Mouse (Mus musculus) forebrain, embryonic 15.5 days (tissue): ENCODE data around the gene Cachd1. TPM values are rescaled to one million over a fixed set of nuclear protein-coding genes. Genes with fewer than 3 reads are reported as not detected.

Experiments
- ATAC-seq: fragments of 200-750 bp; cut with Nextera tagmentation; replicated peaks from 2 replicates; pipeline ENCODE4 v1.8.0; 2017; ENCODE audit warnings: mild to moderate bottlenecking, moderate TSS enrichment, moderate library complexity
- H3K27ac ChIP-seq: fragments of 300-500 bp; sonication (generic); replicated peaks from 2 replicates; pipeline ENCODE4 v1.5.1; 2015; ENCODE audit warnings: mild to moderate bottlenecking, inconsistent platforms
- H3K27me3 ChIP-seq: fragments of 300-500 bp; sonication (generic); 2 replicates; pipeline ENCODE4 v1.6.1; 2015; ENCODE audit warnings: inconsistent platforms
- H3K36me3 ChIP-seq: fragments of 300-500 bp; sonication (generic); 2 replicates; pipeline ENCODE4 v1.6.1; 2015; ENCODE audit warnings: mild to moderate bottlenecking, inconsistent platforms
- H3K4me1 ChIP-seq: fragments of 300-500 bp; sonication (generic); 2 replicates; pipeline ENCODE4 v1.6.1; 2015; ENCODE audit warnings: inconsistent platforms
- H3K4me2 ChIP-seq: fragments of 300-500 bp; sonication (generic); replicated peaks from 2 replicates; pipeline ENCODE4 v1.6.1; 2015; ENCODE audit warnings: mild to moderate bottlenecking, inconsistent platforms
- H3K4me3 ChIP-seq: fragments of 300-500 bp; sonication (generic); 2 replicates; pipeline ENCODE4 v1.5.1; 2015; ENCODE audit warnings: mild to moderate bottlenecking, inconsistent platforms
- H3K9ac ChIP-seq: fragments of 300-500 bp; sonication (generic); replicated peaks from 2 replicates; pipeline ENCODE4 v1.6.1; 2015; ENCODE audit warnings: mild to moderate bottlenecking, inconsistent platforms
- H3K9me3 ChIP-seq: fragments of 300-500 bp; sonication (generic); 2 replicates; pipeline ENCODE4 v1.6.1; 2016; ENCODE audit warnings: inconsistent platforms
- whole genome bisulfite sequencing: fragments of 180-500 bp; shearing (Covaris S2); methylation state at CpG from one replicate; pipeline ENCODE4 v1.1.7; 2015; ENCODE audit warnings: mixed read lengths; 5-methylcytosine and 5-hydroxymethylcytosine counted together
- polyA plus RNA-seq: library from polyadenylated mRNA; unstranded; fragments of >200 nt; fragmentation: Nextera tagmentation; extraction: Ambion mirVana; gene quantifications from 2 replicates; pipeline ENCODE4 v1.2.1, GENCODE M21; 2015

Gene Cachd1
- polyA plus RNA-seq, 1 experiment from 2014 or later, result 18.1 TPM

DNA sequence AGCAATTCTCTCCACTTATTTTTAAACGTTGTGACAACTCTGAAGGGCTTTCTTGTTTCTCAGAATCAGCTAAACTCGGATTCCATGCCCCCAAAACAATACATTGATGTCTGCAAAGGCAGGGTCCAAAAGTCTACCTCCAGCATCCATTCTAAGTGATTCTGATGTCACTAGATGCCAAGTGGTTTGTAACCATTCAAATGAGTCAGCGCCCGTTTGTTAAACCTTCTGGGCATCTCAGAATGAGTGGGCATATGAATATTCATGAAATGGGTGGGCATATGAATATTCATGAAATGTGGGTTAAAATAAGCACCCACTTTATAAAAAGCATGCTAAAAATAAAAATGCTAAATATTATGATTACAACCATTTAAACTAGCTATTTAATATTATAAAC lies 137.2 kb downstream of the Cachd1 start:
- H3K4me1 ChIP-seq, result peaks cover 54% of the 10 kb centered on the region
- ATAC-seq, result peak; percentile 75; the same call in 1 of the 2 replicates
- no peak overlapping the region for H3K27ac ChIP-seq
- H3K4me2 ChIP-seq, result no peak overlapping the region
- 16% methylated on average over 4 of the region's 4 CpGs for WGBS
- no peaks in the 10 kb centered on the region for H3K36me3 ChIP-seq
- H3K9ac ChIP-seq, result no peak overlapping the region
- no peak overlapping the region for H3K4me3 ChIP-seq
- no peaks in the 10 kb centered on the region for H3K27me3 ChIP-seq
- H3K9me3 ChIP-seq, result no peaks in the 10 kb centered on the region

DNA sequence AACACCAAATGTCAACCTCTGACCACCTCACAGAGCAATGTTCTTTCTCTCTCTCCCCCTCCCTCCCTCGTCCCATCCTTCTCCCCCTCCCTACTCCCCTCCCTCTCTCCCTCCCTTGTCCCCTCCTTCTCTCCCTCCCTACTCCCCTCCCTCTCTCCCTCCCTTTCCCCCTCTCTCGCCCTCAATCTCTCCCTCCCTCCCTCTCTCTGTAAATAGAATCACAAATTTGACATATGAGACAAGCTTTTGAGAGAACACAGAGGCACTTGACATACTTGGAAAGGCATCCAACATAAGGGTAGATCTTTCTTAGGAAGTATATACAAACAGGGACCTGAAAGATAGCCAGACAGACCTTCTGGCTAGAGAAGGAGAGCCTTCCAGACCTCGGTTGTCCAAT lies 138.1 kb downstream of the Cachd1 start:
- 28% methylated on average over 3 of the region's 3 CpGs for whole genome bisulfite sequencing
- H3K27me3 ChIP-seq, result no peaks in the 10 kb centered on the region
- no peak overlapping the region for H3K9ac ChIP-seq
- no peak overlapping the region for H3K4me3 ChIP-seq
- H3K9me3 ChIP-seq, result no peaks in the 10 kb centered on the region
- H3K27ac ChIP-seq, result peak overlapping the region; percentile 34; the same call in 1 of the 2 replicates
- H3K4me1 ChIP-seq, result peaks cover 46% of the 10 kb centered on the region
- no peaks in the 10 kb centered on the region; the same call in 1 of the 2 replicates for H3K36me3 ChIP-seq
- ATAC-seq, result no peak
- no peak overlapping the region for H3K4me2 ChIP-seq

- Histone ChIP-seq H3K4me1 (peaks cover 40% of the 10 kb centered on the region), H3K4me2 (no peak overlapping the region), H3K36me3 (no peaks in the 10 kb centered on the region; the same call in 1 of the 2 replicates), H3K9ac (no peak overlapping the region), H3K27ac (no peak overlapping the region), H3K9me3 (no peaks in the 10 kb centered on the region), H3K27me3 (no peaks in the 10 kb centered on the region), H3K4me3 (no peak overlapping the region)
- WGBS, result 69% methylated on average over 2 of the region's 2 CpGs
- ATAC-seq, result no peak
Measured at GRCm38 (mm10) chr4:100915093-100915492, 138.6 kb downstream of the Cachd1 start.

- ATAC-seq, result no peak
- Histone ChIP-seq H3K9me3 (no peaks in the 10 kb centered on the region), H3K9ac (no peak overlapping the region), H3K36me3 (no peaks in the 10 kb centered on the region; the same call in 1 of the 2 replicates), H3K4me1 (peaks cover 36% of the 10 kb centered on the region), H3K27ac (no peak overlapping the region), H3K4me2 (no peak overlapping the region), H3K27me3 (no peaks in the 10 kb centered on the region), H3K4me3 (no peak overlapping the region)
- 90% methylated on average over 1 of the region's 1 CpGs for WGBS
Measured at GRCm38 (mm10) chr4:100917511-100917910, 141.0 kb downstream of the Cachd1 start.

- no peak overlapping the region for H3K27ac ChIP-seq
Measured at GRCm38 (mm10) chr4:100920413-100920812, 143.9 kb downstream of the Cachd1 start.

GRCm38 (mm10) chr4:100922816-100923554 lies 146.5 kb downstream of the Cachd1 start:
- H3K9ac ChIP-seq, result no peak overlapping the region
- no peaks in the 10 kb centered on the region for H3K9me3 ChIP-seq
- H3K4me2 ChIP-seq, result no peak overlapping the region
- no peaks in the 10 kb centered on the region for H3K27me3 ChIP-seq
- no peak overlapping the region for H3K27ac ChIP-seq
- peaks cover 13% of the 10 kb centered on the region; the same call in 1 of the 2 replicates for H3K4me1 ChIP-seq
- WGBS, result 77% methylated on average over 11 of the region's 11 CpGs
- H3K36me3 ChIP-seq, result no peaks in the 10 kb centered on the region; the same call in 1 of the 2 replicates
- ATAC-seq, result no peak
- no peak overlapping the region for H3K4me3 ChIP-seq

More at GRCm38 (mm10) chr4:100920413-100920812, 143.9 kb downstream of the Cachd1 start:
- H3K36me3 ChIP-seq, result no peaks in the 10 kb centered on the region; the same call in 1 of the 2 replicates
- no peak overlapping the region for H3K4me2 ChIP-seq
- 0 out of 2 replicates have a peak, but pooled peaks have one; percentile 35 for ATAC-seq
- no peak overlapping the region for H3K4me3 ChIP-seq
- H3K4me1 ChIP-seq, result peaks cover 13% of the 10 kb centered on the region; the same call in 1 of the 2 replicates
- H3K27me3 ChIP-seq, result no peaks in the 10 kb centered on the region
- H3K9ac ChIP-seq, result no peak overlapping the region
- 43% methylated on average over 1 of the region's 1 CpGs for WGBS
- no peaks in the 10 kb centered on the region for H3K9me3 ChIP-seq

DNA sequence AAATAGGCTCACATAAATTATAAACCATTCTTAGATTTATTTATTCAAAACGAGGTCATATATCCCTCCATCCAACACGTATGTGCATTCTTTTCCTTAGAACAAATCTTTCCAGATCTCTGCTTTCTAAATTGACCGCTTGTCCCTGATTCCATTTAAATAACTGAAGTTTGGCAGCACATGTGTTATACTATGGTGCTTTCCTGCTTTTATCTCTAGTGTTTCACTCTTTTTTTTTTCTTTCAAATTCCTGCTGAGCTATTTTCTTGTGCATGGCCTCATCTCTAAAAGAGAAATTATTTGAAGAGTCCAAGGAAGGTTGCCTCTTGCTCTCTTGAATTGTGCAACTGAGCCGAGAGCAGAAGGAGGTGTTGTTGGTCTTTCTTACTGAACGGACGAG lies 147.1 kb downstream of the Cachd1 start:
- Histone ChIP-seq H3K9me3 (no peaks in the 10 kb centered on the region), H3K36me3 (no peaks in the 10 kb centered on the region; the same call in 1 of the 2 replicates), H3K4me2 (no peak overlapping the region), H3K27ac (no peak overlapping the region), H3K4me1 (peaks cover 13% of the 10 kb centered on the region; the same call in 1 of the 2 replicates), H3K4me3 (no peak overlapping the region), H3K27me3 (no peaks in the 10 kb centered on the region), H3K9ac (no peak overlapping the region)
- 73% methylated on average over 6 of the region's 6 CpGs for WGBS
- ATAC-seq, result no peak

- no peaks in the 10 kb centered on the region for H3K36me3 ChIP-seq
- H3K4me3 ChIP-seq, result no peak overlapping the region
- no peak for ATAC-seq
- no peak overlapping the region for H3K4me2 ChIP-seq
- no peak overlapping the region for H3K27ac ChIP-seq
- H3K4me1 ChIP-seq, result peaks cover 13% of the 10 kb centered on the region; the same call in 1 of the 2 replicates
- no peak overlapping the region for H3K9ac ChIP-seq
- no peaks in the 10 kb centered on the region for H3K27me3 ChIP-seq
- H3K9me3 ChIP-seq, result no peaks in the 10 kb centered on the region
- WGBS, result 87% methylated on average over 4 of the region's 4 CpGs
Measured at GRCm38 (mm10) chr4:100924276-100924675, 147.8 kb downstream of the Cachd1 start.

DNA sequence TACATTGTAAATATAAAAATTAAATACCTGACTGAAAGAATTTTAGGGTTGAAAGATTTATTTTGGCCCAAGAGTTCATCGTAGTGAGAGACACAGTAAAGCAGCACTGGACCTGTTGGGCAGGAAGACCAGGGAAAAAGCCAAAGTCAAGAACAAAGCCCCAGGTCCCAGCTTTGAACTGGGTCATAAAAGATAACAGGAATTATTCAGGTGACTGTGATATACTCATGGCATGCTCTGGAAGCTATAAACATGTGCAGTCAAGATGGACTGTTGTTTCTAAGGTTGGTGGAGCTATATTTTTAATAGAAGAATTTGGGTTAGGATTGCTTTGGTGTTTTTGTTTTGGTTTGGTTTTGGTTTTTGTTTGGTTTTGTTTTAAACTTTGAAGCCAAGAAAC lies 148.7 kb downstream of the Cachd1 start:
- 89% methylated on average over 1 of the region's 1 CpGs for WGBS

DNA sequence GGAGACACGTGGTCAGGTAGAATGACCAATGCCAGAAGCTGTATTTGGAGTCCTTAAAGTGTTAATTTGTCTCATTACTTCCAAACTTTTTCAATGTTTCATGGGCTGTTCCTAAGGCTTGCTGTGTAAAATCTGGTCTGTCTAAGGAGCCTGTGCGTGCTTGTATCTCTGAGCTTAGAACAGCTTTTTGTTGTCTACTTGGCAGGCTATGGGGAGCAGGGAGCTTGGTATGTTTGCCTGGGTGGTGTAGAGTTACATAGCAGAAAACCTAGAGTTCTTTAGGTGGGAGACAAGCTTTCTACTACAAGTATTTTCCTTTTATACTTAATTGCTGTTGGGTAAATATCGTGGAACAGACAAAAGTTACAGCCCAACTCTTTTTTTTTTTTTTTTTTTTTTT lies 150.1 kb downstream of the Cachd1 start:
- H3K9ac ChIP-seq, result no peak overlapping the region
- 80% methylated on average over 3 of the region's 3 CpGs for WGBS
- ATAC-seq, result no peak
- H3K4me2 ChIP-seq, result no peak overlapping the region
- no peak overlapping the region for H3K27ac ChIP-seq
- no peaks in the 10 kb centered on the region for H3K9me3 ChIP-seq
- no peaks in the 10 kb centered on the region for H3K27me3 ChIP-seq
- H3K4me3 ChIP-seq, result no peak overlapping the region
- H3K4me1 ChIP-seq, result no peaks in the 10 kb centered on the region
- H3K36me3 ChIP-seq, result no peaks in the 10 kb centered on the region

More for the DNA sequence above, 148.7 kb downstream of the Cachd1 start:
- ATAC-seq, result no peak
- Histone ChIP-seq H3K36me3 (no peaks in the 10 kb centered on the region), H3K27me3 (no peaks in the 10 kb centered on the region), H3K9me3 (no peaks in the 10 kb centered on the region), H3K4me1 (peaks cover 13% of the 10 kb centered on the region; the same call in 1 of the 2 replicates), H3K9ac (no peak overlapping the region), H3K27ac (no peak overlapping the region), H3K4me2 (no peak overlapping the region), H3K4me3 (no peak overlapping the region)

GRCm38 (mm10) chr4:100927059-100927458 lies 150.6 kb downstream of the Cachd1 start:
- Histone ChIP-seq H3K9me3 (no peaks in the 10 kb centered on the region), H3K4me1 (no peaks in the 10 kb centered on the region), H3K4me3 (no peak overlapping the region), H3K4me2 (no peak overlapping the region), H3K9ac (no peak overlapping the region), H3K27ac (no peak overlapping the region), H3K36me3 (no peaks in the 10 kb centered on the region), H3K27me3 (no peaks in the 10 kb centered on the region)
- no peak for ATAC-seq
- 78% methylated on average over 2 of the region's 2 CpGs for WGBS

DNA sequence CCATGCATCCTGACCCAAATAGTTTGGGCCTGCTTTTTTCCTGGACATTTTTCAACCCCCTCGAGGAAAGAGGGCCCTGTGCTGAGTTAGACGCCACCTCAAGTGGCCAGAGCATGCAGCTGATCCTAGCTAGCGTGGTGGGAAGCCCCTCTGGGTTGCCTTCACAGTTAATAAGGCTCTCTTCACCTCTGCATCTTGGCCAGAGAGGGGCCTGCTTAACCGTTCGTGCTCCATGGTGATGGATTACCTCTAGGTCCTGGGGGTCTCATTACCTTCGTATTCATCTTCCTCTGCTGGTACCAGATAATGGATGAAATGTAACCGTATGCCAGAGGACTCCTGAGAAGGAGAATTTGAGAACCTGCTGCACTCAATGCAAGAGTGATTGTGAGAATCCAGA lies 167.2 kb downstream of the Cachd1 start:
- ATAC-seq, result no peak
- Histone ChIP-seq H3K9me3 (no peaks in the 10 kb centered on the region), H3K4me2 (no peak overlapping the region), H3K4me1 (peaks cover 21% of the 10 kb centered on the region), H3K9ac (no peak overlapping the region), H3K27me3 (no peaks in the 10 kb centered on the region), H3K4me3 (no peak overlapping the region), H3K36me3 (no peaks in the 10 kb centered on the region), H3K27ac (no peak overlapping the region)
- WGBS, result 87% methylated on average over 7 of the region's 7 CpGs
